Mouse (Mus musculus): ENCODE measurements around the gene Commd4. TPM values are rescaled to one million over a fixed set of nuclear protein-coding genes. Genes with fewer than 3 reads are reported as not detected.

The Commd4 gene
- polyA plus RNA-seq, 1 experiment from 2014 or later = 117 TPM

- no peak overlapping the region for H3K4me3 ChIP-seq
- no peaks in the 10 kb centered on the region for H3K9me3 ChIP-seq
- no peak overlapping the region for H3K4me2 ChIP-seq (replicated peaks)
Measured at GRCm38 (mm10) chr9:57156383-57156782, 1.7 kb downstream of the Commd4 start.

GRCm38 (mm10) chr9:57152331-57152730 lies 5.8 kb downstream of the Commd4 start:
- Histone ChIP-seq H3K4me2 (replicated peaks) (no peak overlapping the region), H3K9ac (replicated peaks) (no peak overlapping the region), H3K9me3 (no peaks in the 10 kb centered on the region), H3K36me3 (0 out of 2 replicates have a peak, but pooled peaks cover 12% of the 10 kb centered on the region), H3K27ac (replicated peaks) (no peak overlapping the region), H3K4me3 (no peak overlapping the region), H3K4me1 (peaks cover 26% of the 10 kb centered on the region), H3K27me3 (no peaks in the 10 kb centered on the region)
- 56% methylated on average over 6 of the region's 6 CpGs for WGBS
- no peak for ATAC-seq (ENCODE audit: low FRiP score, low read depth)

More at GRCm38 (mm10) chr9:57156383-57156782, 1.7 kb downstream of the Commd4 start:
- peaks cover 21% of the 10 kb centered on the region for H3K4me1 ChIP-seq
- no peak overlapping the region for H3K27ac ChIP-seq (replicated peaks)
- 88% methylated on average over 7 of the region's 7 CpGs for WGBS
- peaks cover 7% of the 10 kb centered on the region for H3K27me3 ChIP-seq
- no peak overlapping the region for H3K9ac ChIP-seq (replicated peaks)
- ATAC-seq (ENCODE audit: low FRiP score, low read depth) = no peak
- 0 out of 2 replicates have a peak, but pooled peaks cover 12% of the 10 kb centered on the region for H3K36me3 ChIP-seq

- H3K27me3 ChIP-seq = no peaks in the 10 kb centered on the region
- no peaks in the 10 kb centered on the region for H3K9me3 ChIP-seq
- no peak overlapping the region for H3K4me3 ChIP-seq
- H3K9ac ChIP-seq (replicated peaks) = no peak overlapping the region
- 84% methylated on average over 5 of the region's 5 CpGs for WGBS
- no peak overlapping the region for H3K27ac ChIP-seq (replicated peaks)
- H3K36me3 ChIP-seq = 0 out of 2 replicates have a peak, but pooled peaks cover 6% of the 10 kb centered on the region
- no peak overlapping the region for H3K4me2 ChIP-seq (replicated peaks)
- ATAC-seq (ENCODE audit: low FRiP score, low read depth) = no peak
- peaks cover 22% of the 10 kb centered on the region for H3K4me1 ChIP-seq
Measured at GRCm38 (mm10) chr9:57150192-57150591, 7.9 kb downstream of the Commd4 start.

DNA sequence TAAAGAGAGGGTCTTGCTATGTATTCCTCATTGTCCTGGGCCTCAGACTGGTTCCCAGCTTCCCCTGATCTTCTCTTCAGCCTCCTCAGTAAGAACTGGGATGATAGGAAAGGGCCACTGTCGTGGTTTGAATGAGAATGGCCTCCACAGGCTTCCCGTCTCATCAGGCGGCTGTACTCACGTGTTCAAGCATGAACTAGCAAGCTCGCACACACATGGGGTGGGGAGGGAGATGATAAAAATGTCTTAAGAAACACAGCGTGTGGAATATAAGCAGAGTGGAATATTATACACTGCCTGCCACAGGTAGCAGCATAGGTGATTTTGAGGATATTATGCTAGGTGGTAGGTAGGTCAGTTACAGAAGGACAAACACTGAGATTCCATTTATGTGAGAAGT lies 9.1 kb downstream of the Commd4 start:
- no peak for ATAC-seq (ENCODE audit: low FRiP score, low read depth)
- H3K4me3 ChIP-seq = peak overlapping the region; percentile 56
- WGBS = 71% methylated on average over 6 of the region's 6 CpGs

DNA sequence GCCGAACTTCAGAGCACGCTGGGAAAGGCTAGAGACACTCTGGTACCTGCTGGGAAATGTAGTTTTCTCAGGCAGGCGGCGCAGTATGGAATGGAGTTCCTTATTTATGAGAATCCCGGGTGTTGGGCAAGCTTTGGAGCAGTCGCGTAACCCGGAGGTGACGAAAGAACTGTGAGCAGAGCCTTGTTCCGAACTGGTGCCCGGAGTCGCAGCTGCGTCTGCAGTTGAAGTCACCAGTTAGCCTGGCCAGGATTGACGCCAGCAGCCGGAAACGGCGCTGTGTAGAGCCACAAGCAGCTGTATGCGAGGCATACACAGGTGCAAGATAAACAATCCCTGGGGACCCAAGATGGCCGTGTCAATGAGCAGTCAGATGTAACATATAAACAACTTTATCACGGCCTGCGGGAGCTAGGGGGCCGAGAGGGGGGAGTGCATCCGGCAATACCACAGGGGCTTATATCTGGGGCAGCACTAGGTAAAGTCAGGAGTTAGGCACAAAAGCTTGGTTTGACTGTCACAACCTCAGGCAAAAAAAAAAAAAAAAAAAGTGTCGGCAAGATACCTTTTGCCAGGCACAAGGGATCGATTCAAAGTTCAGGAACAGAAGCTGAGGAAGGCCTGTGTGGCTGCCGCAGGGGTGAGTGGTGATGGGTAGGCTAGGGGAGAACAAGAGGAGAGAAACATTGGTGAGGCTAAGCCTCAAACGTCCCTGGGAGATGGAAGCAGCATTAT lies 9.8 kb downstream of the Commd4 start, which contains the start of gene Neil1:
Gene Neil1, minus strand, starts transcription at position 162 of the 735 bp plus-strand sequence.
- peak within 1 kb of the TSS; percentile 91 for H3K27ac ChIP-seq (replicated peaks)
- peak within 1 kb of the TSS; percentile 70 for H3K9ac ChIP-seq (replicated peaks)
- H3K4me1 ChIP-seq = peaks cover 22% of the 10 kb centered on the region
- ATAC-seq (ENCODE audit: low FRiP score, low read depth) = peak; percentile 90
- peaks cover 12% of the 10 kb centered on the region; the same call in 1 of the 2 replicates for H3K36me3 ChIP-seq
- H3K4me3 ChIP-seq = peak within 1 kb of the TSS; percentile 56
- 1% methylated on average over 27 of the region's 27 CpGs for WGBS
- no peaks in the 10 kb centered on the region for H3K9me3 ChIP-seq
- H3K27me3 ChIP-seq = no peaks in the 10 kb centered on the region
- H3K4me2 ChIP-seq (replicated peaks) = peak within 1 kb of the TSS; percentile 69

More for the DNA sequence above, 9.1 kb downstream of the Commd4 start:
- Histone ChIP-seq H3K9ac (replicated peaks) (peak overlapping the region; percentile 70), H3K27me3 (no peaks in the 10 kb centered on the region), H3K4me2 (replicated peaks) (peak overlapping the region; percentile 69), H3K4me1 (peaks cover 22% of the 10 kb centered on the region), H3K36me3 (peaks cover 8% of the 10 kb centered on the region; the same call in 1 of the 2 replicates), H3K27ac (replicated peaks) (peak overlapping the region; percentile 91), H3K9me3 (no peaks in the 10 kb centered on the region)

- 9% methylated on average over 19 of the region's 19 CpGs for WGBS
Measured at GRCm38 (mm10) chr9:57147205-57148143, 10.7 kb downstream of the Commd4 start.

DNA sequence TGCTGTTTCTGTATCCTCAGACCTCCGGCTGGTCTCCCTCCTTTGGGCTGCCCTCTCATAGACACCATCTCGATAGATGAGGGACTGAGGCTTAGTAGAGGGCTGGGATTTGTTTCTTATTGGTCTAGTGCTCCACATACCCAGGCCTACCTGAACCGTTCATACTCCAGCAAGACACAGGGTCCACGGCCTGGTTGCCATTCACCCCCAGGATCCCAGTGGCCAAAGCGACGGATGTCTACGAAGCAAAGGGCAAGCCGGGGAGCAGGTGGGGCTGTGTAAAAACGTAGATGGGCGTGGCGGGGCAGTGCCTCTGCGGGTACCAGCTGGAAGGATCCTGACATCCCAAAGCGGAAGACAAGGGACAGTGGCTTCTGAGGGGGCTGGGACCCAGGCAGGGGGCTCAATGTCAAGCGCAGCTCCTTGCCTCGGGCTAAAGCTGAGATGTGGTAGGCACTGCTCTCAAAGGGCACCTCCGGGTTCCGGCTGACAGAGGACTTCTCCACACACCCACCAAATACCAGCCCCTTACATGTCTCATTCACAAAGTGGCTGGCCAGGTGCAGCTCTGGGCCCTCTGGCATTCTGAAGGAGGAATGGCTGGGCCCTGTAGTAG lies 11.6 kb downstream of the Commd4 start:
- Histone ChIP-seq H3K4me3 (no peak overlapping the region), H3K27me3 (no peaks in the 10 kb centered on the region), H3K9ac (replicated peaks) (no peak overlapping the region; the same call in 1 of the 2 replicates), H3K9me3 (no peaks in the 10 kb centered on the region), H3K4me2 (replicated peaks) (0 out of 2 replicates have a peak overlapping the region, but pooled peaks have one; percentile 2), H3K4me1 (peaks cover 22% of the 10 kb centered on the region), H3K36me3 (peaks cover 25% of the 10 kb centered on the region), H3K27ac (replicated peaks) (0 out of 2 replicates have a peak overlapping the region, but pooled peaks have one; percentile 10)
- 84% methylated on average over 17 of the region's 17 CpGs for WGBS
- no peak for ATAC-seq (ENCODE audit: low FRiP score, low read depth)

More at GRCm38 (mm10) chr9:57147205-57148143, 10.7 kb downstream of the Commd4 start:
- Histone ChIP-seq H3K9ac (replicated peaks) (peak overlapping the region; percentile 70), H3K27ac (replicated peaks) (peak overlapping the region; percentile 91), H3K9me3 (no peaks in the 10 kb centered on the region), H3K36me3 (peaks cover 16% of the 10 kb centered on the region; the same call in 1 of the 2 replicates), H3K4me3 (peak overlapping the region; percentile 56), H3K4me1 (peaks cover 22% of the 10 kb centered on the region), H3K27me3 (no peaks in the 10 kb centered on the region), H3K4me2 (replicated peaks) (peak overlapping the region; percentile 69)
- ATAC-seq (ENCODE audit: low FRiP score, low read depth) = peak; percentile 58

GRCm38 (mm10) chr9:57144830-57145229 lies 13.3 kb downstream of the Commd4 start:
- no peak overlapping the region for H3K9ac ChIP-seq (replicated peaks)
- peaks cover 42% of the 10 kb centered on the region for H3K36me3 ChIP-seq
- H3K27ac ChIP-seq (replicated peaks) = no peak overlapping the region
- H3K9me3 ChIP-seq = no peaks in the 10 kb centered on the region
- H3K4me2 ChIP-seq (replicated peaks) = no peak overlapping the region
- 91% methylated on average over 8 of the region's 8 CpGs for WGBS
- H3K4me1 ChIP-seq = peaks cover 22% of the 10 kb centered on the region
- no peak overlapping the region for H3K4me3 ChIP-seq
- ATAC-seq (ENCODE audit: low FRiP score, low read depth) = no peak
- H3K27me3 ChIP-seq = no peaks in the 10 kb centered on the region

GRCm38 (mm10) chr9:57143212-57143611 lies 14.9 kb downstream of the Commd4 start:
- Histone ChIP-seq H3K9ac (replicated peaks) (no peak overlapping the region), H3K4me3 (no peak overlapping the region), H3K4me2 (replicated peaks) (no peak overlapping the region), H3K27ac (replicated peaks) (no peak overlapping the region), H3K9me3 (no peaks in the 10 kb centered on the region), H3K27me3 (no peaks in the 10 kb centered on the region), H3K36me3 (peaks cover 57% of the 10 kb centered on the region), H3K4me1 (peaks cover 12% of the 10 kb centered on the region)
- no peak for ATAC-seq (ENCODE audit: low FRiP score, low read depth)
- WGBS = 86% methylated on average over 11 of the region's 11 CpGs

GRCm38 (mm10) chr9:57141417-57142353 lies 16.4 kb downstream of the Commd4 start:
- H3K27ac ChIP-seq (replicated peaks) = no peak overlapping the region
- no peak overlapping the region for H3K9ac ChIP-seq (replicated peaks)
- H3K9me3 ChIP-seq = no peaks in the 10 kb centered on the region
- 0 out of 2 replicates have a peak, but pooled peaks cover 2% of the 10 kb centered on the region for H3K4me1 ChIP-seq
- no peak overlapping the region for H3K4me2 ChIP-seq (replicated peaks)
- no peak for ATAC-seq (ENCODE audit: low FRiP score, low read depth)
- no peaks in the 10 kb centered on the region for H3K27me3 ChIP-seq
- WGBS = 93% methylated on average over 17 of the region's 17 CpGs
- peaks cover 71% of the 10 kb centered on the region for H3K36me3 ChIP-seq
- H3K4me3 ChIP-seq = no peak overlapping the region
